Mouse (Mus musculus): ENCODE measurements around the gene Rpl36-ps4. TPM values are rescaled to one million over a fixed set of nuclear protein-coding genes. Genes with fewer than 3 reads are reported as not detected.

Rpl36-ps4 gene
- total RNA-seq (2021), result not detected
- long read RNA-seq, experiment 1, result 0 reads
- long read RNA-seq, experiment 2, result 0 reads

DNA sequence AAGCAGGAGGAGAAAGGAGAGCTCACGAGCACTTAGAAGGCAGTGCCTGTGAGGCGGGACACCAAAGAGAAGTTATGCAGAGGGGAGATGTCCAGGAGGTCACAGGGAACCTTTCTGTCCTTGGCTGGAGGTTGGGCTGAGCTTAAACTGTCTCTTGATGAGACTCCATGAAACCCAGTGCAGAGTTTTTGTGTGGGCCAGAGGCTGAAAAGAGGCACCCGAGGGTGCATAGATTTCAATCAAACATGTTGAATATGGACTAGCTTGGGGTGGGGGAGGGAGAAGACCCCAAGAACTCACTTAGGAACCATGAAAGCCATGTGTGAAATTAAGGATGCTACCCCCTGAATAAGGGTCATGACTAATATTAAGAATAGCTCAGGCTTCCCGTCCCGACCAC is at the start of gene Rpl36-ps4:
TSS of gene Rpl36-ps4 (plus strand) at position 301 of the 400 bp plus-strand sequence.
- DNase-seq (ENCODE audit: low spot score), result no peak

DNA sequence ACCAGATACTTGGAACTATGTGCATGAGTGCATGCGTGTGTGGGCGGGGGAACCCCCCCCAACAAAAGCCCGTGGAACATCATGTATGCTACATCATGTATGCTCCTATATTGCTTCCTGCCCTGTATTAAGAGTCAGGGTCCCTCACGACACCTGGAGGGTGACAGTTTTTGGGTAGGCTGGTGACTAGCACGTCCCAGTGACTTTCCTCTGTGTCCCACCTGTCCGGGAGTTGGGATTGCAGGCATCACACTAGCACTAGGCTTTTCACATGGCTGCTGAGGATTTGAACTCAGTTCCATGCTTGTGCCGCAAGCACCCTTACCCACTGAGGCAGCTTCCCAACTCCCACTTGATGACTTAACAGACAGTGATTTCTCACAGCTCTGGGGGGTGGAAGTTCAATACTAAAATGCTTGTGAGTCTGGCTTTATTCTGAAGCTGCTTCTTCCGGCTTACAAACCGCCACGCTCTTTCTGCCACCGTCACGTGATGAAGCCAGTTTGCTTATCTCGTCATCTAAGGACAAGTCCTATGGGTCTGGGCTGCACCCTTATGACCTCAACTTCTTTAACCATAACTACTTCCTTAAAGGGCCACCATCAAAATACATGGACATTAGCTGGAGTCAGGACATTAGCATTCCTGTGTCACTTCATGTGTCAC is 49.2 kb upstream of the Rpl36-ps4 start:
- no peak for DNase-seq (ENCODE audit: low spot score)

GRCm38 (mm10) chr17:87872286-87872685 is 48.5 kb upstream of the Rpl36-ps4 start:
- DNase-seq (ENCODE audit: low spot score), result no peak

DNA sequence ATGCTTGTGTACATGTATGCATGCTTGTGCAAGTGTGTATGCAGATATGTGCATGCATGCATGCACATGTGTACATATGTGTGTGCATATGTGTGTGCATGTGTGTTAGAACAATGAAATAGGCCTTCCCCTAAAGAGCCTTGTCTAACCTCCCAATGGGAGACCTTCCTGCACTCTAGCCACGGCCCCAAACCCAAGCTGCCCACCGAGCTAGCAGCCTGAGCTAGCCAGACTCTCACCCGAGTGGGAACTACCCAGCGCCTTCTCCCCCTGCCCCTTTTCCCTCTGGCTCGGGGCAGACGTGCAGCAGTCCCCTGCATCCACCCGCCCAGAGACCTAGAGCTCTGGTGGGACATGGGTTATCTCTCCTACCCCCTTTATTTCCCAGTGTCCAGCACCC is 47.3 kb upstream of the Rpl36-ps4 start:
- DNase-seq (ENCODE audit: low spot score), result no peak

- DNase-seq (ENCODE audit: low spot score), result no peak
These were observed 46.8 kb upstream of the Rpl36-ps4 start for GRCm38 (mm10) chr17:87873943-87874342.

GRCm38 (mm10) chr17:87875346-87875920 is 45.3 kb upstream of the Rpl36-ps4 start:
- DNase-seq (ENCODE audit: low spot score), result no peak

DNA sequence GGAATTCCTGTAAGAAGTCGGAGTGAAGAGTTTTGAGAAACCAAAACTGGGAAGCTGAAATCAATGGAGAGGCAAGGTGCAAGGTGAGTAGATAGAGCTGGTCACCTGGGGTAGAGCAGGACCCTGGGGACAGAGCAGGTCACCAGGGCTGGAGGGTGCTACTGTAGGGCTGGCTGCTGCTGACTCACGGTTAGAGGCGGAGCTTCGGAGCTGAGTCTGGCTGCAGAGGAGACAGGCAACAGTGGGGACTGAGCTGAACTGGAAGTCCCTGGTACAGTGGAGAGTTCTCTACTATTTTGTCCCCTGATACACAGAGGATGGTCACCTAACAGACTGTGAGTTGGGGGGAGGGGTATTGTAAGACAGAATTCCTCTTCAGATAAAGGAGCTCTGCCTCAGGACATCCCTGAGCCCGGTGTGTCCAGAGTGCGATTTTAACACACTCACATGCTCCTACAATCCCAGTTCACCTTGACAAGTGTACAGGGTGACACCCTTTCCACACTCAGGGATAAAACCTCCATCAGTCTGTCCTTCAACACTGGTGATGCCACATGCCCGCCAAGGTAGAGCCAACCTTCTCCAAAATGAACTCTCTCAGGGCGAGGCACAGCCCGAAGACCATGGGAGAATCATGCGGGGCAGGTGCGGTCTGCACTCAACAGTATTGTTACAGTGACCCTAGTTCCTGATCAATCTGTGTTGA is 44.3 kb upstream of the Rpl36-ps4 start:
- DNase-seq (ENCODE audit: low spot score), result no peak

DNA sequence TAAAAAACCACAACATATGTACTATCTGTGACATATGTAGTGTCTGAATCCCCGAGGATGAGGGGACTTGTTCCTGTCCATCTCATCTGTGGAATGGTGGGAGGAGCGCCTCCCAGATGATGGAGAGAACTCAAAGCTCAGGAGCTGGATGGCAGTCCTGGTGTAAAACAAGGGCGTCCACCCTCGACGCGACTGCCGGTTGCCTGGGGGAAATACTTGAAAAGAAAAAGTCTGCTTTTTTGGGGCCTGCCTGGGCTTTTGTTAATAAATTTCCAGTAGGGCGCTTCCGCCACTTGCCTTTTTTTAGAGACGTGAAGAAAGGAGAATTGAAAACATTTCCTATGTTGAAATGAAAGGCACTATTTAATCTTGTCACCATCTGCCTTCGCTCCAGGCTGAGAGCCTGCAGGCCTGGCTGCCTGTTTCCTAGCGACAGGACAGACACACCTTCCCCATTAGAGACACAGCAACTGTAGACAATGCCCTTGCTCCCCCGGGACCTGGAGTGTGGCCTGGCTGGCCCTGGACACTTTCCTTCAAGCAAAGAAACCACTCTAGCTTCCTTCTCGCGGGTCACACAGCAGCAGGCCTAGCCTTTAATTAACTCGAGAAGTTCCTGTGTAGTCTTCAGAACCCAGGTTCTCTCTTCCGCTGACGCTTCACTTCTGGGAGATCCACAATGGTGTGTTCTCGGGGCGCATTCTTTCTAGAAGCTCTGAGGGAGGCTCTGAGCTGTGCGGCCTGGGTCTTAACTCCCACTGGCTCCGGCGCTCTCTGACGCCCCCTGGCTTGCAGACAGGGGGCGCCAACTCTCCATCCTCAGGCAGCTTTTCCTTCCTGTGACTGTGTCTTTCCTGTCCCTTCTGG is 43.3 kb upstream of the Rpl36-ps4 start:
- peak; percentile 15 for DNase-seq (ENCODE audit: low spot score)

- DNase-seq (ENCODE audit: low spot score), result no peak
These were observed 42.0 kb upstream of the Rpl36-ps4 start for GRCm38 (mm10) chr17:87878556-87879483.

- no peak for DNase-seq (ENCODE audit: low spot score)
These were observed 41.1 kb upstream of the Rpl36-ps4 start for GRCm38 (mm10) chr17:87879484-87880225.

- DNase-seq (ENCODE audit: low spot score), result no peak
These were observed 38.2 kb upstream of the Rpl36-ps4 start for GRCm38 (mm10) chr17:87882594-87882993.

DNA sequence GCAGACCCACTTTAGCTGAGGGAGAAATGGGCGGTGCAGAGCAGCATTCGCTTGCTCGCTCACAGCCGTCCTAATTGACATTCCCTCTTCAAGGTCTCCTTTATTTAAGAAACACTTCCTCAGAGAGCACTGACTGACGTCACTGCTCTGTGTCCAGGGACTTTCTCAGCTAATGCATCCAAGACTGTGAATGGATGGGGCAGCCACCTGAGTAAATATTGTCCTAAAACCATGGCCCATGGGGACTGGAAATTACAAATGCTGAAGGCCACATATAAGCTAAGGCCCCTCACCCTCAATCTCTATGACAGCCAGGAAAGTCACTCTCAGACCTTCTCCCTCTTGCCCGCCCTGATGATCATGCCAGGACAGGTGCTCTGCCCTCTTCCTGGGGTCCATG is 23.6 kb upstream of the Rpl36-ps4 start:
- no peak for DNase-seq (ENCODE audit: low spot score)

DNA sequence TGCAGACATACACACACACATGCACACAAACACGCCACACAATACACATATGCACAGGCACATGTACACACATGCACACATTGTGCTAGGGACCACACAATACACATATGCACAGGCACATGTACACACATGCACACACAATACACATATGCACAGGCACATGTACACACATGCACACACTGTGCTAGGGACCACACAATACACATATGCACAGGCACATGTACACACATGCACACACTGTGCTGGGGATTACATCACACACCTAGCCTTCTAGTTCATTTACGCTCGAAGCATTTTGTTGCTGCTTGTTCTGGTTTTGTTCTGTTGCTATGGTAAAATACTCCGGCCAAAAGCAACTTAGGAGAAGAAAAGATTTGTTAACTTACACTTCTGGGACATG is 20.1 kb upstream of the Rpl36-ps4 start:
- DNase-seq (ENCODE audit: low spot score), result no peak

- no peak for DNase-seq (ENCODE audit: low spot score)
These were observed 19.6 kb upstream of the Rpl36-ps4 start for GRCm38 (mm10) chr17:87901163-87901562.

GRCm38 (mm10) chr17:87903213-87903612 is 17.6 kb upstream of the Rpl36-ps4 start:
- no peak for DNase-seq (ENCODE audit: low spot score)

DNA sequence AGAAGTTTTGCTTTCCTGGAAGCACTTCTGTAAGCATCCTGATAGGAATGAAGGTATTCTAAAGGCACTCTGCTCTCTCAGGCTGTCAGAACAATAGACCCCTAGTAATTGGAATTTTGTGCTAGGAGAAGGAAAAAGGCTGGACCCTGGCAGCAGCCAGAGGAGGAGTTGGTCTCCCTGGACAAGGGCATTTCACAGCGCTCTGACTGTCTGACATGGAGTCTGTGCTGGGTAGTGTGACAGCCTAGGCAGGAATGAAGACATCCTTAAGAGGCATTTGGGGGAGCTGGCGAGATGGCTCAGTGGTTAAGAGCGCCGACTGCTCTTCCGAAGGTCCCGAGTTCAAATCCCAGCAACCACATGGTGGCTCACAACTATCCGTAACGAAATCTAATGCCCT is 17.1 kb upstream of the Rpl36-ps4 start:
- no peak for DNase-seq (ENCODE audit: low spot score)

- DNase-seq (ENCODE audit: low spot score), result no peak
These were observed 5.4 kb upstream of the Rpl36-ps4 start for GRCm38 (mm10) chr17:87915386-87915785.

DNA sequence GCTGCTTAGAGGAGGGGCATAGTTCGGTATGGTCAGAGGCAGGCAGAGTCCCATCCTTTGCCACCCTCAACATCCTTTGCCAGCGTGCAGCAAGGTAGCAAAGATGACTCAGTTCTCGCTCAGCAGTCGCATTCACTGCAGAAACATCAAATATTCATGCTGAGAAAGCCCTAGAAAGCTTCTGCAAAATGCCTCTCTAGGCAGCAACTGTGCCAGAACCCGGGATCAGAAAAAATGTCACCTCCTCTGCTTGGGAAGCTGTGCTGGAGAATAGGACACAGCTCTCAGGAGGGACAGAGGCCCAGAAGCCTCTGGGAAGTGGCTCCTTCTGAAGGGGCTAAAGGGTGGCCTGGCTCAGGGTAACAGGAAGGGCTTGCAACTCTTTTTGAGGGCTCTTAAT is 2.7 kb upstream of the Rpl36-ps4 start:
- no peak for DNase-seq (ENCODE audit: low spot score)

DNA sequence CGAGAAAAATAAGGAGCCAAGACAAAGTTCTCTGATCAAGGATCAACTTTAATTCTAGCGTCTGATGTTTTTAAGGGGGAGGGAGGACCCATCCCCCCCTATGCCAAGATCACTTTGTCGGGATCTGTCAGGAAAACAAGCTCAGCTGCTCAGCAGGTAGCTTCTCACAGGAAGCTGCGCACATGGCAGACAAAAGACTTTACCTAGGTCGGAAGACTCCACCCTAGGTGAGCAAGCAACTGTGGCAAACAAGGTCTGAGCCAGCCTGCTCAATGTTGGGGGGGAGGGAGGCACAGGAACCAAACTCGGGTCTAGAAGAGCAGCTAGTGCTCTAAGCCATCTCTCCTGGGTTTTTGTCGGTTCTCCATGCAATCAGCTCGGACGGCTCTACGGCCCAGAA is 13.5 kb downstream of the Rpl36-ps4 start:
- no peak for DNase-seq (ENCODE audit: low spot score)

- no peak for DNase-seq (ENCODE audit: low spot score)
These were observed 14.0 kb downstream of the Rpl36-ps4 start for GRCm38 (mm10) chr17:87934736-87935135.

All from gastrocnemius, adult 18-20 months (tissue).